Mouse (Mus musculus) cerebellum, adult 2 months (tissue): ENCODE measurements around the gene Erap1.

Source experiments
- CTCF ChIP-seq: fragments of 200-500 bp; IDR thresholded peaks from 2 replicates; pipeline ENCODE4 v1.5.1; 2011; ENCODE audit warnings: low read depth, mild to moderate bottlenecking, control low read depth, low read length, moderate library complexity, borderline replicate concordance; ENCODE audit not compliant: insufficient read depth
- POLR2A ChIP-seq: fragments of 200-500 bp; IDR thresholded peaks from 2 replicates; pipeline ENCODE4 v1.6.1; 2011; ENCODE audit warnings: low read length, control low read depth, borderline replicate concordance; ENCODE audit not compliant: insufficient read depth

GRCm38 (mm10) chr13:74632327-74632726 is 7.0 kb upstream of the Erap1 start:
- TF ChIP-seq POLR2A (no peak), CTCF (no peak)
